Mouse (Mus musculus): ENCODE results near the gene Rprd2. TPM values are rescaled to one million over a fixed set of nuclear protein-coding genes. Genes with fewer than 3 reads are reported as not detected.
A peak's percentile ranks its signal among the peaks of the same experiment; 100 is the strongest.

The Rprd2 gene
- polyA plus RNA-seq, 1 experiment from 2014 or later, result 29.4 TPM

DNA sequence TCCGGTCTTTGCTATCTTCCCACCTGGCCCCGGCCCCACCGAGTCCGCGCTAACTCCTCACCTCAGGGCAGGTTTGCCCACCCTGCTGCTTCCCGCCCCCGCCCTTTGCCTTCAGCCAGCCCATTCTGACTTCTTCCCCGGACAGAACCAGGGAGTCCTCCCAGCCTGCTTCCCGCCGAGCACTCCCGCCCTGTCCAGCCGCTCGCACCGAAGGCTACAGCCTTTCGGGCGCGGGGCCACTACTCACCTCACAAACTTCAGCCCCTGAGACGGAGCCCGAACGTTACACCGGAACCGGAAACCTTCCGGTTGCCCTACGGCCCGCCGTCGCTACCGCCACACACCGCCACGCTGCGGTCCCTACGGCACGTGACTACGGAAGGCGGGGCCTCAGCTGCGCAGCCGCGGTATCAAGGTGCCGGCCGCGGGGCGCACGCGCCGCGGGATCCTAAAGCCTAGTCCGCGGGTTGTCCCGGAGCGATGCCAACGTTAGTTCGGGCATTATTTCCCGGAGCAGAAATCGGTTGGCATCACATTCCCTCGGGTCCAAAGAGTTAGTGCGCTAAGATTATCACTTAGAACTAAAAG lies 36.9 kb upstream of the Rprd2 start, which contains the start of gene Prpf3:
Gene Prpf3, minus strand, starts transcription at position 384 of the 588 bp plus-strand sequence.
- peak; percentile 97 for ATAC-seq (ENCODE audit: low FRiP score, low read depth)
- Histone ChIP-seq H3K4me3 (peak within 1 kb of the TSS; percentile 89), H3K9ac (replicated peaks) (peak within 1 kb of the TSS; percentile 92), H3K9me3 (no peaks in the 10 kb centered on the region), H3K36me3 (peaks cover 27% of the 10 kb centered on the region), H3K4me2 (replicated peaks) (peak within 1 kb of the TSS; percentile 84), H3K27ac (replicated peaks) (peak within 1 kb of the TSS; percentile 63), H3K4me1 (peaks cover 9% of the 10 kb centered on the region), H3K27me3 (no peaks in the 10 kb centered on the region)
- WGBS, result under 1% methylated on average over 56 of the region's 56 CpGs

DNA sequence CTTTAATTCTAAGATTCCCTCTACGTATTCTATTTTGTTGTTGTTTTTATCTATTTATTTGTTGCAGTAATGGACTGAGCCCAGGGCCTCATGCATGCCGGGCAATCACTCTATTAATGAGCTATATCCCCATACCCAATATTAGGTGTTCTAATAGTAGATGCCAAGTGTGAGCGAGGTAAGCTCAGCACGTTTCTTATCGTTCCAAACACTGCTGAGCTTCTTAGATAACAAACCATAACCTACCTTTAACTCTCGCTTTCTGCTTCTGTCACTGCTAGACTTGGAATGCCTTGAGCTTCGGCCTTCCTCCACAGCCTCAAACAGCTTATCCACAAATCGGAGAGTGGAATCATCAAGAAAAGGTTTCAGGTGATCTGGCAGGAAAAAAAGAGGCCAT lies 32.7 kb upstream of the Rprd2 start:
- no peak overlapping the region for H3K27ac ChIP-seq (replicated peaks)
- no peak for ATAC-seq (ENCODE audit: low FRiP score, low read depth)
- H3K9me3 ChIP-seq, result no peaks in the 10 kb centered on the region
- peaks cover 9% of the 10 kb centered on the region for H3K4me1 ChIP-seq
- 93% methylated on average over 8 of the region's 8 CpGs for WGBS
- no peaks in the 10 kb centered on the region for H3K27me3 ChIP-seq
- H3K4me2 ChIP-seq (replicated peaks), result no peak overlapping the region
- H3K9ac ChIP-seq (replicated peaks), result no peak overlapping the region
- no peak overlapping the region for H3K4me3 ChIP-seq
- H3K36me3 ChIP-seq, result peaks cover 68% of the 10 kb centered on the region

DNA sequence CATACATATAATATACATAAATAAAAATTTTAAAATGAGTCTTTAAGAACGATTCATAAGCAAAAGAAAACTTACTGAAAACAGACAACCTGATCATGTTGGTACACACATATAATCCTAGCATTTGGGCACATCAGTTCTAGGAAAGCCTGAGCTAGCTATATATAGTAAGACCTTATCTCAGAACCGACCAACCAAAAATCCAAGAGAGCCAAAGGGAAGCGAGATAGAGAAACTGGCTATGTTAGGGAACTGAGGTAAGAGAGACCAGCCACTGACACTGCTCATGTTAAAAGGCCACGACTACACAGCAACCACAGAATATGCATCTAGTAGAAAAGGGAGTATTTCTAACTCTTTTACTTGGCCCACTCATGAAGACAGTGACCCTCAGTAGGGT lies 31.9 kb upstream of the Rprd2 start:
- Histone ChIP-seq H3K36me3 (peaks cover 75% of the 10 kb centered on the region), H3K4me1 (peaks cover 7% of the 10 kb centered on the region)

DNA sequence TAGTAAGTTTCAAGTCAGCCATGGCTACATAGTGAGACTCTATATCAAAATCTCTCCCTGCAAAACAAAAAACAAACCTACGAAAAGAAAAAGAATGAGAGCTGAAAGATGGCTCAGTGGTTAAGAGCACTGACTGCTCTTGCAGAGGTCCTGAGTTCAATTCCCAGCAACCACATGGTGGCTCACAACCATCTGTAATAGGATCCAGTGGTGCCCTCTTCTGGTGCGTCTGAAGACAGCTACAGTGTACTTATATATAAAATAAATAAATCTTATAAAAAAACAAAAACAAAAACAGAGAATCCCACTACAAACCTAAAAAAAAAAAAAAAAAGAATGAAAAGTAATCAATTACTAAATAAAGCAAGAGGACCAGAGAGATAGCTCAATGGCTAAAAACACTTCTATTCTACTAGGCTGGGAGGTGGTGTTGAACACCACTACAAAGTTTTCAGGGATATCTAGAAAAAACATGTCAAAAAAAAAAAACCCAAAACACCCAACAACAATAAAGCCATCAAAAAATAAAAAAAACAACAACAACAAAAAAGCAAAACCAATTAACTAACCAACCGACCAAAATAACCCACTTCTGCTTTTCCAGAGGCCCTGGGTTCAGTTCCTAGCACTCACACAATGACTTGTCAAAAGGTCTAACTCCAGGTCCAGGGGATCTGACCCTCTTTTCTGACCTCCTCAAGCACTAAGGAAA lies 24.0 kb upstream of the Rprd2 start:
- no peak overlapping the region for H3K4me2 ChIP-seq (replicated peaks)
- 84% methylated on average over 3 of the region's 3 CpGs for WGBS
- no peak overlapping the region for H3K27ac ChIP-seq (replicated peaks)
- H3K9me3 ChIP-seq, result no peaks in the 10 kb centered on the region
- ATAC-seq (ENCODE audit: low FRiP score, low read depth), result no peak
- no peaks in the 10 kb centered on the region for H3K4me1 ChIP-seq
- H3K36me3 ChIP-seq, result peaks cover 91% of the 10 kb centered on the region
- H3K27me3 ChIP-seq, result no peaks in the 10 kb centered on the region
- H3K9ac ChIP-seq (replicated peaks), result no peak overlapping the region
- no peak overlapping the region for H3K4me3 ChIP-seq

More for the DNA sequence above, 31.9 kb upstream of the Rprd2 start:
- Histone ChIP-seq H3K9ac (replicated peaks) (no peak overlapping the region), H3K27me3 (no peaks in the 10 kb centered on the region), H3K9me3 (no peaks in the 10 kb centered on the region), H3K27ac (replicated peaks) (no peak overlapping the region), H3K4me3 (no peak overlapping the region), H3K4me2 (replicated peaks) (no peak overlapping the region)
- WGBS, result 85% methylated on average over 4 of the region's 4 CpGs
- ATAC-seq (ENCODE audit: low FRiP score, low read depth), result no peak

DNA sequence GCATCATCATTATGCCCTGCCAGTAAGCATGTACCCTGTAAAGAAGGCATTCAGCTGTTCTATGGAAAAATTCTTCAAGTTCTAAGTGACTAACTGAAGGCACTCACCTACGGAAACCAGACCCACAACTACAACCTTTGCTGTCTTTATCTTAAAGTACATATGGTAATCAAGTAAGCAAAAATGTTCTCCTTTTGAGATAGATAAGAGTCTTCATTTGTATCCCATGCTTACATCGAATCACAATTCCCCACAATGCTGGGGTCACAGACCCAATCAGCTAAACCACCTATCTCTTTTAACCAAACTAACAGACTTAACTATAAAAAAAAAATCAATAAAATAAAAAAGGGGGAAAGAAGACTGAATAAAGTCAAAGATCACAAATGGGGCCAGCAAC lies 20.6 kb upstream of the Rprd2 start:
- peaks cover 88% of the 10 kb centered on the region for H3K36me3 ChIP-seq
- H3K9me3 ChIP-seq, result no peaks in the 10 kb centered on the region
- no peaks in the 10 kb centered on the region for H3K27me3 ChIP-seq
- no peak overlapping the region for H3K27ac ChIP-seq (replicated peaks)
- no peak overlapping the region for H3K9ac ChIP-seq (replicated peaks)
- no peaks in the 10 kb centered on the region for H3K4me1 ChIP-seq
- H3K4me2 ChIP-seq (replicated peaks), result no peak overlapping the region
- 96% methylated on average over 2 of the region's 2 CpGs for WGBS
- ATAC-seq (ENCODE audit: low FRiP score, low read depth), result no peak
- no peak overlapping the region for H3K4me3 ChIP-seq

DNA sequence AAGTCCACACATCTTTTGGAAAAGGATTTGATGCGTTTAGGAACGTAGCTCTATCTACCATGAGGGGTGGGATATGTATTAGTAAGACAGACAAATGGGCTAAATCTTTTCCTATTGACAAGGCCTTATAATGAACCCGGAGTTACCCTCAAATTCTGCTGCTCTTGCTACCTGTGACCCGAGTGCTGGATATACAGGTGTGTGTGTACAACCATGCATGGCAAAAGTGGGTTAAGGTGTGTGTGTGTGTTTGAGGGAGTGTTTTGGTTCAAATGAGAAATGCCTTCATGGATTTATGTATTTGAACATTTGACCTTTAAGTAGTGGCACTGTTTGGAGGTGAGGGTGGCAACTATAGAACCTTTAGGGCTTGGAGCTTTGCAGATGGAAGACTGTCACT lies 10.4 kb upstream of the Rprd2 start:
- Histone ChIP-seq H3K9me3 (no peaks in the 10 kb centered on the region), H3K4me3 (no peak overlapping the region), H3K36me3 (peaks cover 62% of the 10 kb centered on the region), H3K4me2 (replicated peaks) (no peak overlapping the region), H3K27me3 (no peaks in the 10 kb centered on the region), H3K4me1 (no peaks in the 10 kb centered on the region), H3K27ac (replicated peaks) (no peak overlapping the region), H3K9ac (replicated peaks) (no peak overlapping the region)
- no peak for ATAC-seq (ENCODE audit: low FRiP score, low read depth)
- WGBS, result 94% methylated on average over 4 of the region's 4 CpGs

DNA sequence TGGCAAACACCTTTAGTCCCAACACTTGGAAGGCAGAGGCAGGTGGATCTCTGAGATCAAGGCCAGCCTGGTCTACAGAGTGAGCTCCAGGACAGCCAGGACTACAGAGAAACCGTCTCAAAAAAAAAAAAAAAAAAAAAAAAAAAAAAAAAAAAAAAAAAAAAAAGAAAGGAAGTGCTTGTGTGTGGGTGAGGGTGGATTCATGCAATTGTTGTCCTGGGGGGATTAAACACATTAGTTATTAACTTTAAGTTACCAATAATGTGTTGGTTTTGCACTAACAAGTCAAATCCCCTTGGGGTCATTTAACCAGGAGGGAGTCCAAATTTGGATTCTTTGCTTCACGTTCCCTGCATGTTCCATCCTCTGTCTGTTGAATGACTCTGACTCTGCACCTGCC lies 7.6 kb upstream of the Rprd2 start:
- no peaks in the 10 kb centered on the region for H3K4me1 ChIP-seq
- no peak overlapping the region for H3K4me3 ChIP-seq
- H3K9ac ChIP-seq (replicated peaks), result no peak overlapping the region
- H3K36me3 ChIP-seq, result peaks cover 35% of the 10 kb centered on the region
- H3K27me3 ChIP-seq, result no peaks in the 10 kb centered on the region
- 72% methylated on average over 2 of the region's 2 CpGs for WGBS
- no peak overlapping the region for H3K27ac ChIP-seq (replicated peaks)
- no peaks in the 10 kb centered on the region for H3K9me3 ChIP-seq
- no peak for ATAC-seq (ENCODE audit: low FRiP score, low read depth)
- H3K4me2 ChIP-seq (replicated peaks), result no peak overlapping the region

DNA sequence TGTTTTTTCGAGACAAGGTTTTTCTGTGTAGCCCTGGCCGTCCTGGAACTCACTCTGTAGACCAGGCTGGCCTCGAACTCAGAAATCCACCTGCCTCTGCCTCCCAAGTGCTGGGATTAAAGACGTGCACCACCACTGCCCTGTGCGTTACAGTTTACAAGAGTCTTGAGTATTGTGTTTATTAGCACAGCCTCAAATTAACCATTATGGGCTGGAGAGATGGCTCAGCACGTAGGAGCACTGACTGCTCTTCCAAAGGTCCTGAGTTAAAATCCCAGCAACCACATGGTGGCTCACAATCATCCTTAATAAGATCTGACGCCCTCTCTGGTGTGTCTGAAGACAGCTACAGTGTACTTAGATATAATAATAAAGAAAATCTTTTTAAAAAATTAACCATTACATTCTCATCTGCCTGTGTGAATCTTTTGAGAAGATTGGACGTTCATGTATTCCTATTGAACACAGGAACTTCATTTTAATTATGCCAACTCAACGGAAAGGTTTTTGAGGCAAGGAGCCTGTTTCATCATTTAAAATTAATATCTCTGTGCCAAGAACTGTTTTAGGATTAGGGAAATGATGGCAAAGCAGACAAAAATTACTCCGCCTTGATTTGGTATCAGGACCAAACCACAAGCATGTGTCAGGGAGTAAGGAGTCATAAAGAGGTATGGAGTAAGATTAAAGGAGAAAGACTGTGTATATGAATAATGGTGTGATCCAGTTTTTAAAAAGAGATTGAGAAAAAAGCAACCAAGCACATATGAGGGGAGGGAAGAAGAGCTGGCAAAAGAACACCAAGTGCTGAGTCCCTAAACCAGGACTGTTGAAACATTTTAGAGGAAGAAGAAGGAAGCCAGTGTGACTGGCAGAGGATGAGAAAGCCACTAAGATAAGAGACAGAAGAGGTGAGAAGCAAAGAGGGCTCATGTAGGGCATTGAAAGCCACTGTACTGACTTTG lies 1.7 kb upstream of the Rprd2 start:
- Histone ChIP-seq H3K4me2 (replicated peaks) (peak overlapping the region; percentile 55), H3K27ac (replicated peaks) (peak overlapping the region; percentile 99), H3K4me3 (peak overlapping the region; percentile 57), H3K9me3 (no peaks in the 10 kb centered on the region), H3K4me1 (peaks cover 14% of the 10 kb centered on the region), H3K27me3 (no peaks in the 10 kb centered on the region), H3K9ac (replicated peaks) (peak overlapping the region; percentile 68; the same call in 1 of the 2 replicates), H3K36me3 (no peaks in the 10 kb centered on the region)
- 50% methylated on average over 10 of the region's 10 CpGs for WGBS
- peak; percentile 2; the same call in 1 of the 2 replicates for ATAC-seq (ENCODE audit: low FRiP score, low read depth)

DNA sequence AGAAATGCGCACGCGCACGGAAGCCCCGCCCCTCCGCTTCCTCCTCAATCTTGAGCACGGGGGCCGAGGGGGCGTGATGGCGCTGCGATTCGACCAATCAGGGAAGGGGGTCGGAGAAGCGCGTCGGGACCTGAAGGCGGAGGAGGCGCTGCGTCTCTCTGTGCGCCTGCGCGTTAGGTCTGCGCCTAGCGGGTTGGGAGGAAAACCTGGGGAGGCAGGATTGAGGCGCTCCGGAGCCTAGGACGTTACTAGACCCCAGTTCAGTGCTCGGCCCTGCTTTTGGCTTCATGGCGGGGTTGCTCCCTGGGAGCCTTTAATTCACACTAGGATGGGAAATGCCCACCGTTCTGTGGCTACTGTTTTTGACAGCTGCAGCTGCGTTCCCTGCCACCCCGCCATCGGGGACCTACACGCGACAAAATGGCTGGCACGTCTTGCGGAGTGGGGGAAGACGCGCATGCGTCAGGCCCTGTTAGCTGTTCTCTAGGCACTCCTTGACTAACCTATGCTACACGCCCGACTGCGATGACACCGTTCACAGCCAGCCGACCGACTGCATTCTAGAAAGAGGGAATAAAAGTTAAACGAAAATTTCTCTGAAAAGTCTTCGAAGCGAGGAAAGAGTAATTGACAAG lies 805 bp upstream of the Rprd2 start:
- peak overlapping the region; percentile 57 for H3K4me3 ChIP-seq
- H3K4me2 ChIP-seq (replicated peaks), result peak overlapping the region; percentile 55
- WGBS, result under 1% methylated on average over 49 of the region's 49 CpGs
- H3K4me1 ChIP-seq, result peaks cover 14% of the 10 kb centered on the region
- no peaks in the 10 kb centered on the region for H3K9me3 ChIP-seq
- H3K9ac ChIP-seq (replicated peaks), result peak overlapping the region; percentile 68
- H3K27ac ChIP-seq (replicated peaks), result peak overlapping the region; percentile 99
- no peaks in the 10 kb centered on the region for H3K36me3 ChIP-seq
- H3K27me3 ChIP-seq, result no peaks in the 10 kb centered on the region
- ATAC-seq (ENCODE audit: low FRiP score, low read depth), result peak; percentile 95

DNA sequence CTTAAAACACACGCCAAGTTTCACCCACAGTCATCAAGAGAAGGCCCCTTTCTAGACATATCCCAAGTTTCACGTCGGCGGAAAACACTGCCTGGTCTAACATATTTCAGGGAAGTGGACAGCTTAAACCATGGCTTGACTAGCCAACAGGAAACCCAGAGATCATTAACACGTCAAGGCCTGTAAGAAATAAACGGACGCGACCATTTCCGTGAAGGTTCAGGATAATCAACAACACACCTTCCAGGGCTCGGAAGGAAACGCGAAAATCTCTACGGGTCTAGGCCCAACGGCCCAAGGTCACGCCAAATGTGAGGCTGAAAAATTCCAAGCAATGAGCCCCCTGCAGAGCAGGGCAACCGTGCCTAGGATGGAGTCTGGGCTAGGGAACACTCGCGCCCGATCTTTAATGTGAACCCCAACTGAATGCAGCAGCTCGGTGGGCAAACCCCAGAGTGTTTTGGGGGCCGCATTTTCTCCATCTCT lies 594 bp downstream of the Rprd2 start:
- Histone ChIP-seq H3K27me3 (no peaks in the 10 kb centered on the region), H3K4me1 (peaks cover 14% of the 10 kb centered on the region), H3K4me2 (replicated peaks) (peak overlapping the region; percentile 60), H3K9me3 (no peaks in the 10 kb centered on the region), H3K36me3 (no peaks in the 10 kb centered on the region), H3K9ac (replicated peaks) (peak overlapping the region; percentile 95), H3K4me3 (peak overlapping the region; percentile 84), H3K27ac (replicated peaks) (peak overlapping the region; percentile 99)
- under 1% methylated on average over 21 of the region's 21 CpGs for WGBS
- ATAC-seq (ENCODE audit: low FRiP score, low read depth), result no peak

DNA sequence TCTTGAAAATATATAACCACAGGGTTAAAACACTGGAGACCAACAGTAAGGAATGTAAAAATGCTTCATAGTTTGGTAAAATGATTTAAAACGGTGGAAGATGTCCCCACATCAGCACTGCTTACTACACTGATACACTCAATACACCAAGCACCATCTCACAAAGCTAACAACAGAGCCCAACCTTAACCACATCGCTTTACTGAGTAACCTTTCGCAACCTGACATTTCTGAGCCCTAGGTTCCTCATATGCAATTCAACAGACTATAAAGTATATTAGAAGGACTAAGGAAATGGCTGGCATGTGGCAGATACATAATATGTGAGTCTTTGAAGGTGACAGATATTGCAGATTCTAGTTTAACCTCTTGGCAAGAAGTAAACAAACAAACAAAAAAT lies 2.0 kb downstream of the Rprd2 start:
- Histone ChIP-seq H3K4me2 (replicated peaks) (peak overlapping the region; percentile 60), H3K36me3 (no peaks in the 10 kb centered on the region), H3K9ac (replicated peaks) (no peak overlapping the region), H3K27me3 (no peaks in the 10 kb centered on the region), H3K4me3 (no peak overlapping the region), H3K9me3 (no peaks in the 10 kb centered on the region), H3K4me1 (peaks cover 14% of the 10 kb centered on the region), H3K27ac (replicated peaks) (no peak overlapping the region)
- WGBS, result 91% methylated on average over 3 of the region's 3 CpGs
- ATAC-seq (ENCODE audit: low FRiP score, low read depth), result no peak
